Mouse (Mus musculus): ENCODE results near the gene Wdr44. TPM values are rescaled to one million over a fixed set of nuclear protein-coding genes. Genes with fewer than 3 reads are reported as not detected.
A peak's percentile ranks its signal among the peaks of the same experiment; 100 is the strongest.
"Not testable (repeated sequence)": the region's sequence is repeated elsewhere in the genome, so short reads cannot be mapped to it uniquely, and the experiment has no call there.

Wdr44 gene
- polyA plus RNA-seq, 1 experiment from 2014 or later = 18.8 TPM

DNA sequence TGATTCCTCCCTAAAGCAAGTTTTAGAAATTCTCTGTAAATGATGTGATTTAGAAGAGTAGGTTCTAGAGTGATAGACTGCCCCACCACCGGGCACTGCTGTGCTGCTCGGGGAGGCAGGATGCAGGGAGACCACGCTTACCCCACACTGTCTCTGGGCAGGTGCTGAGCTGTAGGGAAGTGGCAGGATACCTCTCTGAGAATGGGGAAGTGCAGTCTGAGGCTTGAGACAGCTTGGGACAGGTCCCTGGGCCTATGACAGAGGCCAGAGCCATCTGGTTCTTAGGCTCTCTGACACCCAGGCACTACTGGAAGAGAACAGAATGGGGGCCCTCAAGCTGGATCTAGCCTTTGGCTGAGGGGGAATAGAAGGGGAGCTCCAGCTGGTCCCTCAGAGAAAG lies 114.3 kb downstream of the Wdr44 start:
- no peaks in the 10 kb centered on the region for H3K36me3 ChIP-seq (ENCODE audit: control insufficient read depth, insufficient read depth, low read length)
- H3K27me3 ChIP-seq (replicated peaks; ENCODE audit: control insufficient read depth, insufficient read depth, low read length) = no peaks in the 10 kb centered on the region
- no peak overlapping the region for H3K27ac ChIP-seq (replicated peaks; ENCODE audit: low read depth, low read length)
- no peak for ATAC-seq (ENCODE audit: low read depth)
- H3K4me1 ChIP-seq (ENCODE audit: control insufficient read depth, insufficient read depth, low read length) = no peaks in the 10 kb centered on the region
- WGBS = 86% methylated on average over 3 of the region's 3 CpGs
- no peak overlapping the region for H3K4me3 ChIP-seq (ENCODE audit: low read depth, low read length)
- H3K9me3 ChIP-seq (ENCODE audit: control insufficient read depth, low read length) = no peaks in the 10 kb centered on the region
- no peak overlapping the region for H3K9ac ChIP-seq (ENCODE audit: low read depth, low read length)
- DNase-seq (ENCODE audit: low spot score) = no peak
- H3K4me2 ChIP-seq (ENCODE audit: low read depth, low read length) = no peak overlapping the region

DNA sequence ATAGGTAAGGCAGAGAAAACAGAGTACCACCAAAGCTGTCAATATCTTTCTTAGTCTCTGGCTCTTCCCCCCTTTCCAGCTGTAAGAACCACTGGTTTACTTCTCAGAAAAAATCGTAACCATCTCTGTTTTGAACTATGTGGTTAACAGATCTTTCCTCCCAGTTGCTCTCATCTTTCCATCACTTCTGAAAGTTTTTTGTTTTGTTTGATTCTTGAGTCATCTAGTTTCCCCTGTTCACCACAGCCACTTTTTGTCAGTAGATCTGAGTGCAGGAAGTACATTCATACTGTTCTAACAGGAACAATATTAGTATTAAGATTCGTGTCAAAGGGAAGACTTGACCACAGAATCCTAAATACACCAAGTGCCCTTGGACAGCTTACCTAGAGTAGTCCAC lies 117.5 kb downstream of the Wdr44 start:
- Histone ChIP-seq H3K4me3 (ENCODE audit: low read depth, low read length) (no peak overlapping the region), H3K36me3 (ENCODE audit: control insufficient read depth, insufficient read depth, low read length) (no peaks in the 10 kb centered on the region), H3K4me2 (ENCODE audit: low read depth, low read length) (no peak overlapping the region), H3K9ac (ENCODE audit: low read depth, low read length) (no peak overlapping the region), H3K9me3 (ENCODE audit: control insufficient read depth, low read length) (no peaks in the 10 kb centered on the region), H3K27ac (replicated peaks; ENCODE audit: low read depth, low read length) (no peak overlapping the region), H3K27me3 (replicated peaks; ENCODE audit: control insufficient read depth, insufficient read depth, low read length) (no peaks in the 10 kb centered on the region), H3K4me1 (ENCODE audit: control insufficient read depth, insufficient read depth, low read length) (no peaks in the 10 kb centered on the region)
- ATAC-seq (ENCODE audit: low read depth) (no peak), DNase-seq (ENCODE audit: low spot score) (no peak)
- WGBS = 73% methylated on average over 2 of the region's 2 CpGs

DNA sequence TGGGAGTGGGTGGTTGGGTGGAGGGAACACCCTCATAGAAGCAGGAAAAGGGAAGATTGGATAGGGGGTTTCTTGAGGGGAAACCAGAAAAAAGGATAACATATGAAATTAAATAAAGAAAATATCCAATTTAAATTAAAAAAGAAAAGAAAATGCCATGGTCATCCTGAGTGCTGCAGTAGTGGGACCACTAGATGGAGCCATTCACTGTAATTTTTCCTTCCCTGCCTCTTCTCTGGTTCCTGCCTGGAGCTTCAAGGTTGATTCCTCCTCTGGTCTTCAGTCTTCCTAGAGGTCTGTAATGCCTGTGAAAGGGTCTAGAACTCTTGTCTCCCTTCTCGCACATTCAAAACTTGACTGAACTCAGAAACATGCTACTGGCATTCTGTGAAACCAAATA lies 120.4 kb downstream of the Wdr44 start:
- not testable (repeated sequence) for H3K4me3 ChIP-seq (ENCODE audit: low read depth, low read length); H3K9me3 ChIP-seq (ENCODE audit: control insufficient read depth, low read length); H3K27ac ChIP-seq (replicated peaks; ENCODE audit: low read depth, low read length); ATAC-seq (ENCODE audit: low read depth); H3K36me3 ChIP-seq (ENCODE audit: control insufficient read depth, insufficient read depth, low read length); H3K27me3 ChIP-seq (replicated peaks; ENCODE audit: control insufficient read depth, insufficient read depth, low read length); DNase-seq (ENCODE audit: low spot score); H3K4me2 ChIP-seq (ENCODE audit: low read depth, low read length); H3K4me1 ChIP-seq (ENCODE audit: control insufficient read depth, insufficient read depth, low read length); H3K9ac ChIP-seq (ENCODE audit: low read depth, low read length)
- WGBS = 76% methylated on average over 1 of the region's 1 CpGs

DNA sequence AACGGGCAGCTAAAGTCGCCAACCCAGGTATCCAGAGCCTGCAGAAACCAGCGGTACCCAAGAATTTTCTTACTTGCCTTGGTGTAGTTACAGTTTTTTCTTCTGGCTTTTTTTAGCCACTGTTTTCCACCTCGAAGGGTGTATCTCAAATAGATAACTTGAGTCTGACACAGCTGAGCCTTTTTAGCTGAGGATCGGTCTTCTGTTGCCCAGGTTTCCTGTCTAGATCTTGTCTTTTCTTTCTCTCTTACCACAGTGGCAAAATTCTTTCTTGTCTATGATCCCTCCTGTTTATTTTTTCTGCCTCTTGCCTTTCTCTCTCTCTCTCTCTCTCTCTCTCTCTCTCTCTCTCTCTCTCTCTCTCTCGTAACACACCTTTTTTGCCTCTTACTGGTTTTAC lies 130.0 kb downstream of the Wdr44 start:
- 83% methylated on average over 6 of the region's 6 CpGs for WGBS
- not testable (repeated sequence) for H3K9ac ChIP-seq (ENCODE audit: low read depth, low read length); H3K36me3 ChIP-seq (ENCODE audit: control insufficient read depth, insufficient read depth, low read length); H3K4me2 ChIP-seq (ENCODE audit: low read depth, low read length); ATAC-seq (ENCODE audit: low read depth); H3K4me3 ChIP-seq (ENCODE audit: low read depth, low read length); H3K27ac ChIP-seq (replicated peaks; ENCODE audit: low read depth, low read length); DNase-seq (ENCODE audit: low spot score); H3K9me3 ChIP-seq (ENCODE audit: control insufficient read depth, low read length); H3K4me1 ChIP-seq (ENCODE audit: control insufficient read depth, insufficient read depth, low read length); H3K27me3 ChIP-seq (replicated peaks; ENCODE audit: control insufficient read depth, insufficient read depth, low read length)

DNA sequence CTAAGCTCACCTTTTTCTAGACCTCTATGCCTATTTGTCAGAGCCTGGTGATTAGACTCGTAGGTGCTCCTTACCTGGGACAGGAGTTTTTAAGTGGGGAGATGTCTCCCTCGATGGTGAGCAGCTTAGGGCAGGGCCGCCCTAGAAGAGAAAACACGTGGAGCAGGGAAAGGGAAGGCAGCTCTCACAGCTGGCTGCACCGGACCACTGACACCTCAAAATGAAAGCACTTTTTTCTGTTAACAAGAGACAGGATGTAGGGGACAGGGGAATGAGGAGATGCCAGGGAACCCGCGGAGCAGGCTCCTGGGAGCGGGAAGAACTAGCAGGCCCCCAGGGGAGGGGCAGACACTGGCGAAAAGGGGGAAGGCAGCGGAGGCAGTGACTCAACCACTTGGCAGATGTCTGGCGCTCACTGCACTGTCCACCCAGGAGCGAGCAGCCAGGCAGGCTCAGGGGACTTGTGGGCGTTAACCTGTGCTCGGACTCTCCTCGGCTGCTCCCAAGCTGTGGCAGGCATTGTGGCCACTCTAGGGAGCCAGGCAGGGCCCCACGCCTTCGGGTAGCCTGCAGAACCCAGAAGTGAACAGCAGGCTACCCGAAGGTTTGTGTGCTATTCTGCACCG lies 130.7 kb downstream of the Wdr44 start:
- peak overlapping the region; percentile 35 for H3K4me2 ChIP-seq (ENCODE audit: low read depth, low read length)
- ATAC-seq (ENCODE audit: low read depth) (no peak), DNase-seq (ENCODE audit: low spot score) (peak; percentile 0)
- no peak overlapping the region for H3K27ac ChIP-seq (replicated peaks; ENCODE audit: low read depth, low read length)
- H3K36me3 ChIP-seq (ENCODE audit: control insufficient read depth, insufficient read depth, low read length) = no peaks in the 10 kb centered on the region
- H3K9me3 ChIP-seq (ENCODE audit: control insufficient read depth, low read length) = no peaks in the 10 kb centered on the region
- H3K4me3 ChIP-seq (ENCODE audit: low read depth, low read length) = no peak overlapping the region
- 68% methylated on average over 12 of the region's 19 CpGs for WGBS
- H3K27me3 ChIP-seq (replicated peaks; ENCODE audit: control insufficient read depth, insufficient read depth, low read length) = no peaks in the 10 kb centered on the region
- H3K9ac ChIP-seq (ENCODE audit: low read depth, low read length) = no peak overlapping the region
- no peaks in the 10 kb centered on the region for H3K4me1 ChIP-seq (ENCODE audit: control insufficient read depth, insufficient read depth, low read length)

DNA sequence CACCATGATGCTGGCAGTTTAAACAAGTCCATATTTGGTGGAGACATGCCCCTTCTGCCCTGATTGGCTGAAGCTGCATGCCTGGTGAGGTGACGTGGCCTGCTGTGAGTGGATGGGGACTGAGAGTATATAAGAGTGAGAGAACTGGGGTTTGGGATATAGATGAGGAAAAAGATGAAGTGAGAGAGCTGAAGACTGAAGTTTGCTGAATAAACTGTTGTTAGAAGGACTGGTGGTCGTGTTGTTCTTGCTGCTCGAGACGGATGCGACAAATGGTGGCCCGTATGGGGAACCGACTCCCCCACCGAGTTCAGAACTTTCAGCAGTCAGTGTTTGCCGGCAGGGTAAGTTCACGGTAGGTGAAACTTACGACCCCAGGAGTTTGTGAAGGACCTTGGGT lies 140.9 kb downstream of the Wdr44 start:
- not testable (repeated sequence) for H3K36me3 ChIP-seq (ENCODE audit: control insufficient read depth, insufficient read depth, low read length); H3K27me3 ChIP-seq (replicated peaks; ENCODE audit: control insufficient read depth, insufficient read depth, low read length); H3K27ac ChIP-seq (replicated peaks; ENCODE audit: low read depth, low read length); ATAC-seq (ENCODE audit: low read depth); H3K9ac ChIP-seq (ENCODE audit: low read depth, low read length); H3K9me3 ChIP-seq (ENCODE audit: control insufficient read depth, low read length); H3K4me1 ChIP-seq (ENCODE audit: control insufficient read depth, insufficient read depth, low read length); H3K4me2 ChIP-seq (ENCODE audit: low read depth, low read length); H3K4me3 ChIP-seq (ENCODE audit: low read depth, low read length); DNase-seq (ENCODE audit: low spot score)
- 90% methylated on average over 11 of the region's 11 CpGs for WGBS

DNA sequence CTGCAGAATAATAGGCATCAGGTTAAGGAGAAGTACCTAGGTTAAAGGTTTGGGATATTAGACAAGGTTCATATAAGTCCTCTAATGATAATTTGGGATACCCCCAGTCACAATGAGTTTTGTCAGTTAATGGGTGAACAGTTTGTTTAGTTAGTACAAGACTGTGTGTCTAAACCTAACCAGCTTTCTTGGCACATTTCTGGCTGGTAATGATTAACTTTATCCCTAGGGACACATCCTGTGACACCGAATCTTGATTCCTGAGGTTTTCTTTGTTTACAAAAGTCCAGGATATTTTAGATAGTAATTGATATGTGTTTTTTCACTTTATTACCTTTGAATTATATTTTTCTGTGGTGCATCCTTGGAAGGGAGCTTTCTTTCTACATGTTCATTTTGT lies 148.1 kb downstream of the Wdr44 start:
- ATAC-seq (ENCODE audit: low read depth) (no peak), DNase-seq (ENCODE audit: low spot score) (no peak)
- Histone ChIP-seq H3K27ac (replicated peaks; ENCODE audit: low read depth, low read length) (no peak overlapping the region), H3K9ac (ENCODE audit: low read depth, low read length) (no peak overlapping the region), H3K4me1 (ENCODE audit: control insufficient read depth, insufficient read depth, low read length) (no peaks in the 10 kb centered on the region), H3K9me3 (ENCODE audit: control insufficient read depth, low read length) (no peaks in the 10 kb centered on the region), H3K27me3 (replicated peaks; ENCODE audit: control insufficient read depth, insufficient read depth, low read length) (no peaks in the 10 kb centered on the region), H3K36me3 (ENCODE audit: control insufficient read depth, insufficient read depth, low read length) (no peaks in the 10 kb centered on the region), H3K4me3 (ENCODE audit: low read depth, low read length) (no peak overlapping the region), H3K4me2 (ENCODE audit: low read depth, low read length) (no peak overlapping the region)
- WGBS = 60% methylated on average over 1 of the region's 1 CpGs

Other genes with a start within 250 kb of the Wdr44 start
- gene Gm4907, start 189.5 kb downstream of the Wdr44 start, polyA plus RNA-seq (2014; fragmentation: Nextera tagmentation; extraction: Ambion mirVana) = 0.22 TPM in 1 of 2 replicates, not detected in the other

Data from embryonic facial prominence, embryonic 14.5 days (tissue).